Mouse (Mus musculus) liver, adult (tissue): ENCODE results near the gene Ssxb8.
"Not testable (repeated sequence)": the region's sequence is repeated elsewhere in the genome, so short reads cannot be mapped to it uniquely, and the experiment has no call there.

Source experiments
- GATA4 ChIP-seq: IDR thresholded peaks from 2 replicates; pipeline ENCODE4 v1.6.1; 2014; ENCODE audit warnings: mild to moderate bottlenecking, low read length; ENCODE audit not compliant: insufficient replicate concordance

Ssxb8 gene

DNA sequence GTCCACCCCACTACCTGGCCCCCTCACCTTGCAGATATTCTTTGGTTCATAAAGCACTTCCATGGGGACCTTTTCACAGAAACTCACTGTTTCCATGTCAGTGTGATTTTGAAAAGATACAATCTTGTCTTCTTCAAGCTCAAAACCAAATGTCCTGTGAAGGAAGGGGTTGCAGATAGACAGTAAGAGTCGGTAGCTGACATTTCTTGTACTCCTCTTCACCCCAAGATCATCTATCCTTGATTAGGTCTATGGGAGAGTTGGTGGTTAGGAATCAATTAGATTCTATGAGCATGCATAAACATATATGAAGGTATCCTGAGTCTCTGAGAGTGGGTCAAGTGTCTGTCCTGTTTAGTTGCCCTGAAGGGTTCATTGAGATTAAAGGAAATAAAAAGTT, at the start of gene Ssxb8:
Gene Ssxb8, minus strand, starts transcription at position 101 of the 400 bp plus-strand sequence.
- not testable (repeated sequence) for TF ChIP-seq GATA4

- no peak for TF ChIP-seq GATA4
Observed at GRCm38 (mm10) chrX:8732907-8733306, 42.3 kb upstream of the Ssxb8 start.

DNA sequence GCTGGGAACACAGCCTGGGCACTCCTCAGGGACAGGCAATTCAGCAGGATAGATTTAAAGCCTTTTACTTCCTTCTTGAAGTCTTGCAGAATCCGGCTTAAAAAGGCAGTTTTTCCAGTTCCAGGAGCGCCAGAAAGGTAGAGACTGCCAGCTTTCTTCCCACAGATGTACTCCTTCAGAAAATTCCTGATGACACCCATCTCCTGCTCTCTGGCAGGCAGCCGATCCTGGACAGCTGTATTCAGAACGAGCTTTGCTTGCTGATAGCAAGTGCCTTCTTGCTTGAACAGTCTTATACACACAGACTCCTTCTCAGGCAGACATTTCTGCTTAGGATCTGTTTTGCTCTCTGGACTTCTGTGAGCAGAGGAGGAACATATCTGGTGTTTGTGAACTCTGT, 27.6 kb downstream of the Ssxb8 start:
- TF ChIP-seq GATA4, result no peak
